Mouse (Mus musculus) gastrocnemius, postnatal 10 days (tissue): Measurements from ENCODE around the gene Emid1. TPM values are rescaled to one million over a fixed set of nuclear protein-coding genes. Genes with fewer than 3 reads are reported as not detected.
A peak's percentile ranks its signal among the peaks of the same experiment; 100 is the strongest.

Experiments used
- DNase-seq: peaks from one replicate; pipeline ENCODE4 v3.0.0; 2021; ENCODE audit warnings: mixed read lengths
- total RNA-seq, 2 experiments: library from RNA; stranded (reverse); gene quantifications; 2 replicates each; pipeline ENCODE4 v1.2.3; 2021

The Emid1 gene
- total RNA-seq, 2 experiments from 2014 or later, result 15.2 to 16.3 TPM

GRCm38 (mm10) chr11:5160722-5161485 lies 8.8 kb upstream of the Emid1 start:
- DNase-seq, result no peak

DNA sequence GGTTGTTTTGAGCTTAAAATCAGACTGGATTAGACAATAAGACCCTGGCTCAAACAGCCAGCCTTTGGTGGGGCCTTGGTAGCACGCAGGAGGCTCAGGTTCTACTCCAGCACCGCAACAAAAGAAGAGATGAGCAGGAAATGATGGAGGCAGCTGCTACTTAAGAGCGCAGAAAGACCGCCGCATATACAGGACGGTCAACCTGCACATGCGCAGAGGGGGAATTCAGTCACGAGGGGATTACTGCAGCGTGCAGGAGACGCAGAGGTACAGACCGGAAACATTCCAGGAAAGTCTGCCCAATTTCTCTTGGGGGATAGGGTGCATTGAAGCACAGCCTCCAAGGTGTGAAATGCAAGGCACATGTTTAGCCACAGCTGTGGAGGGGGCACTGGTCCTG lies 6.0 kb upstream of the Emid1 start:
- DNase-seq, result no peak

DNA sequence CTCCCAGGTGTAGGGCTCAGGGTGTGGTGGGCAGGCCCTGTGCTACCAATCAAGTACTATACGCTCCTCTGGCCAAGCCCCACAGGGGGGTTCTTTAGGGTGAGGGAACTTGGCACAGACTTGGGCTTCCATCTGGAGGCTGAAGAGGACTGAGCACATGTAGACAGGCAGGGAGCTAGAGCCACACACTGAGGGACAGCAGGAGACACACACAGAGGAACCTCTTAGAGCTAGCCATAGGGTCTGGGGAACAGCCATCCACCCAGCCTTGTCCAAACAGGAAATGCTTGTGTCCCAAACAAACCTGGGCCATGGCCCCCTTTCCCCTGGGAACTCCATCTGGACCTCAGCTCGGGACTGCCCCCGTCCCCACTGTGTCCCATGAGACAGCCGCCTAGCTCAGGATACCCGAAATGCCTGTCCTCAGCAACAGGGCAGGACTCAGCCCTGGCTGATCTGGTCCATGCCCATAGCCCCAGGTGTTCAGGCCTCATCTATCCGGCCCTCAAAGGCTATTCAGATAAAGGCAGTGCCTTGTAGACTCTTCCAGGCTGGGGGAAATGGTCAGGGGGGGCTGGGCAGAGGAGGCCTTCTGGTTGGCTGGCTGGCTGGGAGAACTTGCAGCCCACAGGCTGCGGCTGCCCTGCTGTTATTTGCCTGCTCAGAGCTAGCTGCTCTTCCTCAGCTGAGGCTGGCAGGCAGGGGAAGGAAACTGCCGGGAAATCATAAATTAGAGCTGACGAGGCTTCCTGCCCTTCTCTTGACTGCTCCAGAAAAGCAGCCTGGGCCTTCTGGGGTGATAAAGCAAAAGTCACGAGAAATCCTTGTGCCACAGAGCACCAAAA lies 3.1 kb upstream of the Emid1 start:
- DNase-seq, result no peak

- DNase-seq, result no peak
These were observed 818 bp downstream of the Emid1 start for GRCm38 (mm10) chr11:5151247-5151630.

GRCm38 (mm10) chr11:5150416-5151246 lies 1.4 kb downstream of the Emid1 start:
- no peak for DNase-seq

GRCm38 (mm10) chr11:5149955-5150354 lies 2.1 kb downstream of the Emid1 start:
- no peak for DNase-seq

DNA sequence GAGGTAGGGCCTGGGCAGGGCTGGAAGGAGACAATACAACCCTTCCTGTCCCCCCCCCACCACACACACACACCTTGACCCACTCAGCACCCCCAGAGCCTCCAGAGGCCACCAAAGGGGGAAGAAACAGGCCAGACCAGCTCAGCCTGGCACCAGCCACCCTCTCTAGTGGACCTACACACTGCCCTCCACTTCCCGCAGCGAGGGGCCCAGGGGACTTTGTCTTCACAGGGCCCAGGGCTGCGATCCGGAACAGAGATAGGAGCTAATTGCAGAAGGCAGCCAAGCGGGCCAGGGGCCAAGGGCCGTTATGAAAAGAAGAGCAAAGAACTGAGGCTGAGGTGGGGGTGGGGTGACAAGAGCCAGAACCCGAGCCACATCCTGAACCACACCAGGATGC lies 2.8 kb downstream of the Emid1 start:
- no peak for DNase-seq

DNA sequence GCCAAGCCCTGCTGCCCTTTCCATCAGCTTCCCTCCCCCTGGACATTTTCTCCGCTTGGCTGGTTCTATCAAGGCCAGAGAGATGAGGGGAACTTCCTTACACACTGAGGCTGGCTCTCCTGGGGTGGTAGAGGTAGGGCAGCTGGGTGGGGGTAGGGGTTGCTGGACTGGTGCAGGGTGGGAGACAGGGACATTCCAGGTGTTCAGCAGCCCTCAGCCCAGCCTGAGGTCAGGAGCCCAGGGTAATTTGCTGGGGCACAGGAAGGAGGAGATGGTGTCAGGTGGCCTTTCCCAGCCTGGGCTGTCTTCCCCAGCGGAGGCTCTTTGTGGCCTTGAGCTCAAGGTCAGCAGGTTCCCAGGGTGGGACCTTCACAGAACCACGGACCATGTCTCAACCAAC lies 6.5 kb downstream of the Emid1 start:
- DNase-seq, result no peak

GRCm38 (mm10) chr11:5141965-5142364 lies 10.1 kb downstream of the Emid1 start:
- DNase-seq, result no peak

DNA sequence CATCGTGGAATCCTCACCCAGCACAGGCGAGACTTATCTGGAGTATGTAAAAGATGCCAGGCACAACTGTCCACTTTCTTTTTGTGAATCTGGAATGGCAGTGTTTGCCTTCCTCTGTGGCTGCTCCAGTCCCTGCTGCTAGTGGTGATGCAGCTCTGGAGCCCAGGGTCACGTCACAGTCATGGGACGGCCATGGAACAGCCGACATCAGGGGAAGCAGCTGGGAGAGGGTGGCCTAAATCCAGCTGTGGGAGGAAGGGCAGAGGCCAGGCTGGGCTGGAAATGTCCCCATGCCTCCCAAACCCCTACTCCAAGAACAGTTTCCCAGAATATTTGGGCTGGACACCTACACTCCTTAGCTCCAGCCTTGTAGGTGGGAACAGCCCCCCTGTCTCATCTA lies 10.8 kb downstream of the Emid1 start:
- DNase-seq, result no peak

DNA sequence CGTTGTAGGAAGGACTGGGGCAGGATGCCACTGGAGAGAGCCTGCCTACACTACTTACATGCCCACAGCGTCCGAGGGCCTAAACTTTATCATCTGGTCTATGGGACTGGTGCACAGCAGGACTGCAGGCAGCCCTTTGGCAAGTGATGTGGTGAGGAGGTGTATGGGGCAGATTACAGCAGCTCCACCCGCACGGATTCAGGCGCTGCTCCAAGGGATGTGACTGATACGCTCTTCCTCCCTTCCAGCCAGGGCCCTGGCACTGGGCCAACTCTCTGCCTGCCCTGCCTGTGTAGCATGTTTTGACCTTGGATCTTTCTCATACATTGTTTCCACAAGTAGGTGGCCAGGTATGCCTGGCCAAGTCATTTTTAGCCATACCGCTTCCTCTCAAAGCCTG lies 11.4 kb downstream of the Emid1 start:
- peak; percentile 82 for DNase-seq

DNA sequence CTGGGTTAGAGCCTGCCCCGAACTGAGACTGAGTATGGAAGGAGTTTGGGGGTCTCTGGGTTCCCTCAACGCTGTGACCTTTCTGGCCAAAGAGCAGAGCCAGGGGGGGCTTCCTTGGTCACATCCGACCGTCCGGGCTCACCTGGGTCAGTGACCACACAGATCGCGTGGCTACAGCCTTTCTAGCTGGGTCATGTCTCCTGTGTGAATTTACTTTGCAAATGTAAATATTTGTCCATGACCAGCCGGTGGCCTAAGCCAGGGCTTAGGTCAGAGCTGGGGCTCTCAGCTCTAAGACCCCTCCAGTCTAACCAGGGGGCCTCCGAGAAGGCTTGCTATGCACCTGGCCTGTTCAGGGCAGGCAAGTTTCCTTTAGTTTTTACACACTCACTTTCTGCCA lies 12.7 kb downstream of the Emid1 start:
- DNase-seq, result no peak

DNA sequence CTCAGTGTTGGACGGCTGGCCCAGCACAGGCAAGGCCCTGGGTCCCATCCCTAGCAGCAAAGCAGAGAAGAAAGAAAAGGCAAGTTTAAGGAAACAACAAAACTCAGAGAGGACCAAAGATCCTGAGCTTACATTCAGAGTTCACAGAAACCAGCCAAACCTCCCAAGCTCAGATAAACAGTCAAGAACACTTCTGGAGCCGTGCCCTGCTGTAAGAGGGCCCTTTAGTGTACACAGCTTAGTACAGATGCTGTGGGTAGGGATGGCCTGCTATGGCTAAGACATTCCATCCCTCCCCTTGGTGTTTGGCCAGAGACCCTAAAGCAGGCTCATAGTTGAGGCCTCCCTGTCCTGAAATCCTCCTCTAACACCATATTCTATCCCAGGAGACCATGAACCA lies 13.4 kb downstream of the Emid1 start:
- DNase-seq, result no peak

GRCm38 (mm10) chr11:5135914-5136313 lies 16.1 kb downstream of the Emid1 start:
- no peak for DNase-seq

DNA sequence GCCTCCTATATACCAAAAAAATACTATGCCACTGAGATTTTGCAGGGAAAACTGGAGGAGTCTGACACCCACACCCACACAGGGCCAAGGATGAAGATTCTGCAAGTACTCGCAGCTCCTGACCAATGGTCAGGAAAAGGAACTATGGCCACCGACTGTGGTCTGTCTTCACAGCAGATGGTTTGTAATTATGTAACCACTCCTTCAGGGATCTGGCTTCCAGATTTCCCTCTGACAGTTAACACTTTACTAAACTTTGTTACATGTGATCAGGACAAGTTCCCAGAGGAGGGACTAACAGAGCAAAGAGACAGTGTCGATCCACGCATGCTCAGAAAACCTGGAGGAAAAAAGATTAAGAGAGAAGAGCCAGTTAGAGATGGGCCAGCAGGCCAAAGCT lies 19.3 kb downstream of the Emid1 start:
- DNase-seq, result no peak

GRCm38 (mm10) chr11:5130111-5130665 lies 21.9 kb downstream of the Emid1 start:
- DNase-seq, result no peak

DNA sequence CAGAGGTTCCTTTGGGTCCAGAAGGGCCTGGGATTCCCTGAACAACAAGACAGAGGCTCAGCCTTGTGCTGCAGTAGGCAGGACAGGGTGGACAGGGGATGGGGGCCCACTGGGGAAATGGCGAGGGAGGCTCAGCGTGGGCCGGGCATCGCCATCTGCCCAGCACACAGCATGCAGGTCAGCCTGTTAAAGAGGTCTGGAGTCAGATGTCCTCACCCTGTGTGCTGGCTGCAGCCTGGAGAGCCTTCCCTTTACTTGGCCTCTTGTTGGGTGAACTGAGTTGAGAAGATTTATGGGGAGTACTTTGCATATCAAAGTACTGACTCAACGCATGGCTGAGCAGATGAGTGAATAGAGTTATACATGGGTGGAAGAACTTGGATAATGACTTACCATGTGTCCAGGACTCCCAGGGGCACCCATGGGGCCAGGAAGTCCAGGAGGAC lies 23.0 kb downstream of the Emid1 start:
- no peak for DNase-seq

GRCm38 (mm10) chr11:5125713-5126112 lies 26.3 kb downstream of the Emid1 start:
- DNase-seq, result no peak

- peak; percentile 90 for DNase-seq
These were observed 37.0 kb downstream of the Emid1 start for GRCm38 (mm10) chr11:5114931-5115581.

GRCm38 (mm10) chr11:5113645-5114044 lies 38.4 kb downstream of the Emid1 start:
- DNase-seq, result no peak

DNA sequence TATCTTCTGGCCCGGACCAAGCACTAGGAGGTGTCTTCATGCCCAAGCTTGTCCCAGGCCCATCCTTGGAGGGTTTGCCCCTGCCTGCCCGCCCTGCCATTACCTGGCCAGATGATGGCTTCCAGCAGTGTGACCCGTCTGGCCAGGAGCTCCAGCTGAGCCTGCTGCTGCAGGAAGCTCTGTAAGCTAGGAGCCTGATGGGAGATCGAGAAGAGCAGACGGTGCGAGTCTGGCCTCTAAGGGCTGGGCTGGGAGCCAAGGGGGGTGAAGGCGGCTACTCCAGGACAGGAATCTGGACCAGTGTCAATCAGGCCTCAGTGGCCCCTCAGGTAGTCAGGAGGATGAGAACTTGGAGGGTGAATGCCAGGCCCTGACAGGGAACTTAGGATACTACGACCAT lies 42.6 kb downstream of the Emid1 start:
- no peak for DNase-seq

DNA sequence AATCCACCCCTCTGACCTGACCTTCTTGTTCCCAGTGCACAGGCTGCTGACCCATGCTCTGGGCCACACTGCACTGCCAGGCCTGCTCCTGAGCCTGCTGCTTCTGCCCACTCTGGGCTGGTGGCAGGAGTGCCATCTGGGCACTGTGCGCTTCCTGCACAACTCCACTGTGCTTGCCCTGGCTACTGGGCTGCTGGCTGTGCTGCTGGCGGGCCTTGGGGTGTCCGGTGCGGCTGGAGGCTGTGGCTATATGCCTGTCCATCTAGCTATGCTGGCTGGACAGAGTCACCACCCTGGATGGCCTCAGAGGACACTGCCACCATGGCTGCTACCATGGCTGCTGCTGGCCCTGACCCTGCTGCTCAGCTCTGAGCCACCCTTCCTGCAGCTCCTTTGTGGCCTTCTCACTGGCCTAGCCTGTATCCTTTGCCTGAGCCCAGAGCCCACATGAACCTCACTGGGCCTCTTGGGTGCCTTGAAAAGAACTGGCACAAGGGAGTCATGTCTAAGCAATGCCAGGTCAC lies 48.0 kb downstream of the Emid1 start:
- DNase-seq, result no peak
